Mouse (Mus musculus) lung, embryonic 14.5 days (tissue): Measurements from ENCODE around the gene Slc23a2. TPM values are rescaled to one million over a fixed set of nuclear protein-coding genes. Genes with fewer than 3 reads are reported as not detected.
A peak's percentile ranks its signal among the peaks of the same experiment; 100 is the strongest.

Experiments used
- ATAC-seq: fragments of 200-750 bp; cut with Nextera tagmentation; 2 replicates; pipeline ENCODE4 v1.8.0; 2017; ENCODE audit warnings: mild to moderate bottlenecking, moderate TSS enrichment, moderate library complexity; ENCODE audit not compliant: insufficient read depth
- DNase-seq: peaks from one replicate; pipeline ENCODE4 v3.0.0-alpha.2; 2015
- H3K27ac ChIP-seq: fragments of 300-500 bp; sonication (generic); 2 replicates; pipeline ENCODE4 v1.5.1; 2014; ENCODE audit warnings: low read depth, mild to moderate bottlenecking, moderate library complexity
- H3K27me3 ChIP-seq: fragments of 300-500 bp; sonication (generic); 2 replicates; pipeline ENCODE4 v1.6.1; 2014; ENCODE audit warnings: low read length, control low read depth; ENCODE audit not compliant: insufficient read depth
- H3K36me3 ChIP-seq: fragments of 300-500 bp; sonication (generic); 2 replicates; pipeline ENCODE4 v1.6.1; 2014; ENCODE audit warnings: control low read depth; ENCODE audit not compliant: insufficient read depth
- H3K4me1 ChIP-seq: fragments of 300-500 bp; sonication (generic); 2 replicates; pipeline ENCODE4 v1.6.1; 2014; ENCODE audit warnings: antibody characterized with exemption, control low read depth; ENCODE audit not compliant: insufficient read depth
- H3K4me2 ChIP-seq: fragments of 300-500 bp; sonication (generic); 2 replicates; pipeline ENCODE4 v1.6.1; 2014; ENCODE audit warnings: mild to moderate bottlenecking
- H3K4me3 ChIP-seq: fragments of 300-500 bp; sonication (generic); 2 replicates; pipeline ENCODE4 v1.5.1; 2014; ENCODE audit warnings: low read depth, low read length
- H3K9ac ChIP-seq: fragments of 300-500 bp; sonication (generic); 2 replicates; pipeline ENCODE4 v1.6.1; 2014
- H3K9me3 ChIP-seq: fragments of 300-500 bp; sonication (generic); 2 replicates; pipeline ENCODE4 v1.6.1; 2016; ENCODE audit warnings: low read depth, low read length, control low read depth
- CTCF ChIP-seq: IDR thresholded peaks from 2 replicates; pipeline ENCODE4 v1.5.1; 2016; ENCODE audit warnings: antibody characterized with exemption, low read depth
- WGBS: fragments of 180-500 bp; shearing (Covaris S2); extraction: QIAGEN DNeasy Blood & Tissue Kit; methylation state at CpG from one replicate; pipeline ENCODE4 v1.1.7; 2014; 5-methylcytosine and 5-hydroxymethylcytosine counted together
- polyA plus RNA-seq: library from polyadenylated mRNA; unstranded; fragments of >200 nt; fragmentation: Nextera tagmentation; extraction: Ambion mirVana; gene quantifications from 2 replicates; pipeline ENCODE4 v1.2.1, GENCODE M21; 2014

Gene Slc23a2
- polyA plus RNA-seq, 1 experiment from 2014 or later, result 17.3 TPM

DNA sequence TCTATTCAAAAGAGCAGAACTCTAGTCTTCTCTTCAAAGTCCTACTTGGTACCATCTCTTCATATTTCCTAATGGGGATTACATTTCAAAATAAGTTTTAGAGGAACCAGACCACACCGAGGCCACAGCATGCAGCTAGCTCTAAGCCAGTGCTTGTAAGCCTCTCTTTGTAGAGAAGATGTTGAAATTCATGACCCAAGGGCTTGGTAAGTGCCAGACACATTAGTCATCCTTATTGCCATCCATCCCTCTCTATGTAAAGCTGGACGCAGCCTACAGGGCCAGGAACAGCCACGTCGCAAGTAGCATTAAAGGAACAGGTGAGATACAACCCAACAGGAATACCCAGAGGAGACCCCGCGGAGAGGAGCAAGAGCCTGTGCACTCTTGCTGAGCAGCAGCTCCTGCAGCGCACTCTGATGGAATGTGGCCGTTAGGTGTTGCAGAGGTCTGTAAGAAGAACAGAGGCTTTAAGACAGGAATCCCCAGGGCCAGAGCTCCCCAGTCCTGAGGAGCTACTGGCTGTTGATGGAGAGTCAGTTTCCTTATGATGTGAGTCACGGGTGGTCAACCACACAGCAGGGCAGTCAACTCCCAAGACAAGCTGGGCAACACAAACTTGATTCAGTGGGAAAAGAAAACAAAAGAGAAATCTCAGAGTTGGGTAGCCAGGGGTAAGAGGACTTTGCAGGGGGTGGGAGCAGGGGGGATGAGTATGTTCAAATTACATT is 45.8 kb downstream of the Slc23a2 start:
- DNase-seq, result no peak
- peaks cover 13% of the 10 kb centered on the region for H3K36me3 ChIP-seq
- H3K4me2 ChIP-seq, result no peak overlapping the region
- no peaks in the 10 kb centered on the region for H3K9me3 ChIP-seq
- 76% methylated on average over 9 of the region's 9 CpGs for WGBS
- no peak overlapping the region for H3K27ac ChIP-seq
- no peaks in the 10 kb centered on the region for H3K27me3 ChIP-seq
- H3K9ac ChIP-seq, result no peak overlapping the region
- TF ChIP-seq CTCF, result no peak
- H3K4me3 ChIP-seq, result no peak overlapping the region
- H3K4me1 ChIP-seq, result 0 out of 2 replicates have a peak, but pooled peaks cover 6% of the 10 kb centered on the region
- ATAC-seq, result no peak

DNA sequence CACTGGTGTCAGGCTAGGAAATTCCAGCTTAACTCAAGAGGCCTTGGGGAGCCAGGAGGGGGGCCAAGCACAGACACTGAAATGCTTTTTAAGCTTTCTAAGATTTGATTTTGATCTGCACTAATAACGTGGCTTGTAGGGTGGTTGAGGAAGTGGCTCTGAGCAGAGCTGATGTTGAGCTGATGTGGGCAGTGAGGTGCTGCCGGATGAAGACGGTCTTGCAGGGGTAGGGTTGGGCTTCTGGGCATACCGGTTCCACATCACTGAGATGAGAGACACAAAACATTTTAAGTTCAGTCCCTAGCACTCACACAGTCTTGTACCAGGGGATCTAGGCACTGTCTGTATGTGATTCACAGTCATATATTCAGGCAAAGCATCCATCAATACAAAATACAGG is 46.5 kb downstream of the Slc23a2 start:
- 0 out of 2 replicates have a peak, but pooled peaks cover 6% of the 10 kb centered on the region for H3K4me1 ChIP-seq
- no peak overlapping the region for H3K4me3 ChIP-seq
- no peaks in the 10 kb centered on the region for H3K9me3 ChIP-seq
- no peak for ATAC-seq
- H3K27ac ChIP-seq, result no peak overlapping the region
- no peak overlapping the region for H3K4me2 ChIP-seq
- H3K27me3 ChIP-seq, result no peaks in the 10 kb centered on the region
- peaks cover 13% of the 10 kb centered on the region for H3K36me3 ChIP-seq
- no peak for TF ChIP-seq CTCF
- DNase-seq, result no peak
- no peak overlapping the region for H3K9ac ChIP-seq
- 83% methylated on average over 4 of the region's 4 CpGs for WGBS

DNA sequence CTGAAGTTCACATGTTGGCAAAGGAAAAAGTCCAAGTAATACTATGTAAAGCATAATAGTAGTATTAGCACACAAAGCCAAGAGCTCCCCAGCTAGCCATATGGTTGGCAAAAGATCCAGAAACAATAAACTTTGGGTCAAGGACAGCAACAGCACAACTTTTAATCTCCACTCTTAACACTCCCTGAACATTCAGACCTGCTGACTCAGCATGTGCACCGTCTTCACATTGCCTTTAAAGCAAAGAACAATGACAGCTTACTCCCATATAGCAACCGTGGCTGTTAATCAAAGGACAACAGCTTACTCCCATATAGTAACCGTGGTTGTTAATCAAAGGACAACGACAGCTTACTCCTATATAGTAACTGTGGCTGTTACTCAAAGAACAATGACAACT is 48.3 kb downstream of the Slc23a2 start:
- H3K36me3 ChIP-seq, result peaks cover 16% of the 10 kb centered on the region
- WGBS, result 64% methylated on average over 4 of the region's 4 CpGs
- H3K9me3 ChIP-seq, result no peaks in the 10 kb centered on the region
- H3K4me3 ChIP-seq, result no peak overlapping the region
- DNase-seq (no peak), ATAC-seq (no peak)
- H3K27me3 ChIP-seq, result no peaks in the 10 kb centered on the region
- no peak for TF ChIP-seq CTCF
- H3K9ac ChIP-seq, result no peak overlapping the region
- no peak overlapping the region for H3K27ac ChIP-seq
- H3K4me2 ChIP-seq, result no peak overlapping the region
- no peaks in the 10 kb centered on the region for H3K4me1 ChIP-seq

DNA sequence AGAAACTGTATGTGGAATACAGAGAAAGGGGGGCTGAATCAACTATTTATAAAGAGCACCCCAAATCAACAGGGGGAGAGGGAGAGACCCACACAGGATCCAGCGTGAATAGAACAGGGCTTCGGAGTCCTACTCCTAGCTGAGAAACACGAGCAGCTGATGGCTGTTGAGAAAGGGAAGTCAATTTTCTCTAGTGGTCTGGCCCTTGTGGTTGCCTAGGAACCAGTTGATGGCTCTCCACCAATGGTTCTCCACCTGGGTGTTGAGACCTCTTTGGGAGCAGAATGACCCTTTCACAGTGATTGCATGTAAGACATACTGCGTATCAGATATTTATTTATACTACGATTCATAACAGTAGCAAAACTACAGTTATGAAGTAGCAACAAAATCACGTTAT is 49.1 kb downstream of the Slc23a2 start:
- H3K4me1 ChIP-seq, result no peaks in the 10 kb centered on the region
- 68% methylated on average over 6 of the region's 6 CpGs for WGBS
- TF ChIP-seq CTCF, result no peak
- H3K36me3 ChIP-seq, result peaks cover 16% of the 10 kb centered on the region
- no peak overlapping the region for H3K27ac ChIP-seq
- no peak for ATAC-seq
- peak; percentile 24 for DNase-seq
- no peak overlapping the region for H3K9ac ChIP-seq
- no peaks in the 10 kb centered on the region for H3K27me3 ChIP-seq
- H3K4me3 ChIP-seq, result no peak overlapping the region
- no peak overlapping the region for H3K4me2 ChIP-seq
- H3K9me3 ChIP-seq, result no peaks in the 10 kb centered on the region

DNA sequence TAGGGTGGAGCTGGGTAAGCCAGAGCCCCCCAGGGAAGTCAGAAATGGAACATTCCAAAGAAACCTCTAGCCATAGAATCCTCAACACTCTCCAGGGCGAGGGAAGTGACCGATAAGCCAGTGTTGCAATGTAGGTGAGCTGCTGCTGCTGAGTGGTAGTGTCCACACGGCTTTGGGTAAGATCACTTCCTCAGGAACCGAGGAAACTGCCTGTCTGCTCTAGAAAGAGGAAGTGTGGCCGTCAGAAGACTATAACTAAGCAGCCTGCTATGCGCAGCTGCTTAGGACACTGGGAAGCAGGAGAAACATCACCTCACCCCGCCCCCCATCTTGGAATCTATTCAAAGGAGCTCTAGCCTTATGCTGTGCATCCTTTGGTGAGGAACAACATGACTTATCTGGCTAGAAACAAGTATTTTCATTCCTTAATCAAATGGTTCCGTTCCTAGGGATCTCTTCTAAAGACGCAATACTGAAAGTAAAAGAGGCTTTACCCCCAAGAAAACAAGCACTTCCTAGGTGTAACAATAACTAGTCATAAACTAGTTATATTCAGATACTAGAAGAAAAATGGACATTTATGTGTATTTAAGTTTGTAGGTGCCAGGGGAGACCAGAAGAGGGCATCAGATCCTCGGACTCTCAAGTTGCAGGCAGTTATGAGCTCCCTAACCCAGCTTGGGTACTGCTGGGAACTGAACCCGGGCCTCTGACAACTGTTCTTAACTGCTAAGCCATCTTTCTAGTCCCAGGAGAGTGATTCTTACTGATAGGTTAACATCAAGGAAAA is 50.3 kb downstream of the Slc23a2 start:
- ATAC-seq, result 0 out of 2 replicates have a peak, but pooled peaks have one; percentile 33
- 73% methylated on average over 11 of the region's 11 CpGs for WGBS
- H3K4me2 ChIP-seq, result no peak overlapping the region
- no peak overlapping the region for H3K9ac ChIP-seq
- no peaks in the 10 kb centered on the region for H3K4me1 ChIP-seq
- no peaks in the 10 kb centered on the region for H3K27me3 ChIP-seq
- no peak overlapping the region for H3K27ac ChIP-seq
- H3K4me3 ChIP-seq, result no peak overlapping the region
- DNase-seq, result peak; percentile 44
- peaks cover 16% of the 10 kb centered on the region for H3K36me3 ChIP-seq
- no peaks in the 10 kb centered on the region for H3K9me3 ChIP-seq
- TF ChIP-seq CTCF, result no peak

DNA sequence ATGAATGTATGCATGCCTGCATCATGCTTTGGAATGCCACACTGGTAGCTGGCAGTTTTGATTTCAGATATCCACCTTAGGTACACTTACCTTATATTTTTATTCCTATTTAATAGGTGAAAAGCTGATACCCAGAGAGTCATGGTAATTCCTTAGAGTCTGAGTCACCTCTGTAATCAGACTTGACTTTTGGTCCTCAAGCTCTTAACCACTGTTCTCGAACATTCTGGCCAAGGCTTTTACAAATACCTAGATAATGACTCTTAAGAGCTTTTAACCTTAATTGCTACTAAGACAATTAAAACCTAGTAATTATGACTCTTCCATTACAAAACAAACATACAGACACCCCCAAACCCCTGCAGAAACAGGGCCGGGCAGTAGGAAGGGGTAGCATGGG is 51.2 kb downstream of the Slc23a2 start:
- ATAC-seq (no peak), DNase-seq (no peak)
- H3K9ac ChIP-seq, result no peak overlapping the region
- H3K4me2 ChIP-seq, result no peak overlapping the region
- no peaks in the 10 kb centered on the region for H3K4me1 ChIP-seq
- no peak overlapping the region for H3K27ac ChIP-seq
- no peak for TF ChIP-seq CTCF
- H3K4me3 ChIP-seq, result no peak overlapping the region
- WGBS, result 70% methylated on average over 2 of the region's 2 CpGs
- peaks cover 11% of the 10 kb centered on the region for H3K36me3 ChIP-seq
- H3K9me3 ChIP-seq, result no peaks in the 10 kb centered on the region
- H3K27me3 ChIP-seq, result no peaks in the 10 kb centered on the region

DNA sequence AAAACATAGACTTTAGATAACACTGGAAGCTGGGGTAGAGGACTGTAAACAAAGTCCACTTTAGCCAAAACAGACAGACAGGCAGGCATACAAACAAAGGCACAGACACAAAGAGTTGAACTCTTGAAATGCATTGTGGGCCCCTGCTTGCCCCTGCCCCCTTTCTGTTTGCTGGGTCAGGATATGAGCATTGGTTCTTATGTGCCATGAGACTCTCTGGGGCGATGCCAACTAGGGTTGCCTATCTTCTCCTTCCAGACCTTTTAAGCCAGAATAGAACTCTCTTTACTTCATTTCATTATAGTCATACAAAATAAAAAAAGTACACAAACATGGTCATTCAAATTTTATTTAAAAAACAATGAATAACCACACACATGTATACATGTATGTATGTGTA is 51.6 kb downstream of the Slc23a2 start:
- WGBS, result 83% methylated on average over 1 of the region's 1 CpGs
- Histone ChIP-seq H3K4me2 (no peak overlapping the region), H3K9ac (no peak overlapping the region), H3K4me3 (no peak overlapping the region), H3K27me3 (no peaks in the 10 kb centered on the region), H3K27ac (no peak overlapping the region), H3K36me3 (peaks cover 7% of the 10 kb centered on the region), H3K9me3 (no peaks in the 10 kb centered on the region), H3K4me1 (no peaks in the 10 kb centered on the region)
- ATAC-seq (no peak), DNase-seq (no peak)
- TF ChIP-seq CTCF, result no peak
